Comparison of ENCODE assay signal across 13 mouse cellular contexts in the genomic region with DNA sequence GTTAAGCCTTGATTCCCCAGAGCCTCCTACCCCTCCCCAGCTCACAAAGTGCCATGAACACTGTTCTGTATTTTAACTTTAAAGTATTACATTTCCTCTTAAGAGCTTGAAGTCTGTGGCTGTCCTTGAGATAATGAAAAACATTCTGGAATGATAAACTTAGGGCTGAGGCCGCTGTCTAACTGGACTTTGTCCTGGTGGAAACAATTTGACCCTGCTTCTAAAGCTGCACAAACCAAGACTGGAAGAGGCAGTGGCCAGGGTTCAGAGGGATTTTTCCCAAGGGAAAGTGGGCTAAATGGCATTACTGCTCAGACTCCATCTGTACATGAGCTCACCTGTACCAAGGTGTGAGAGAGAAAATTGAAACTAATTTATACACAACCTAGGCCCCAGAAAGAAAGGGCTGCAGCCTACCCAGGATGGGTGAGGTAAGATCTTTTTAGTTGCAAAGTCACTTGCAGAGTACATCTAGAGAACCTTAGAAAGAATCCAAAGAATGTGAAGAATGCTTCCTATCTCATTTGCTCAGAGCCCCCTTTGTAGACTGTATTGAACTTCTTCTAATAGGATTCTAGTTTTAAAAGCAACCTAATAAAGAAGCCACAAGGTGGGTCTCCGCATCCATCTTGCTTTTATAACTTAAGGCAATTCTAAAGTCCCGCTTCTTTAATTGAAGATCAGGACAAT. TPM values are rescaled to one million over a fixed set of nuclear protein-coding genes. Genes with fewer than 3 reads are reported as not detected.
DNase-seq lines count a peak whose midpoint lies in the region; ATAC-seq and TF ChIP-seq lines count a peak whose summit lies in the region.
"Had no signal": no experiment of that assay in that cellular context is flagged by ENCODE, and none has a peak within 500 bp of the region (broad histone marks: within the 10 kb centered on the region; RNA-seq: fewer than 3 reads in every experiment).

No protein-coding gene starts in this region.

- intact Hi-C loops in heart, postnatal 25 days (cut with DNase I): no loop called here
- intact Hi-C loops in gastrocnemius, postnatal 36 days (cut with DNase I): no loop called here

- no peak for TF ChIP-seq CTCF in stomach, postnatal 0 days (IDR thresholded peaks at IDR 0.05; ENCODE audit: low read depth)

- DNase-seq in heart, postnatal 25 days (ENCODE audit: low spot score): no peak
- no peak for DNase-seq in stomach, postnatal 0 days (ENCODE audit: low spot score)
- no peak for DNase-seq in layer of hippocampus, adult 8-10 months (ENCODE audit: low spot score in 2 of 2)
- DNase-seq in gastrocnemius, postnatal 25 days: no peak
- DNase-seq in gastrocnemius, postnatal 36 days: no peak
- DNase-seq: adrenal gland, postnatal 25 days; spleen, adult 18-20 months had no signal

- no peak for TF ChIP-seq EP300 in stomach, postnatal 0 days (optimal IDR thresholded peaks at IDR 0.05)

- H3K9me3 ChIP-seq in heart, embryonic 16.5 days (replicated peaks; ENCODE audit: control insufficient read depth, low read length): no peaks in the 10 kb centered on the region
- H3K9me3 ChIP-seq in stomach, embryonic 14.5 days (ENCODE audit: control insufficient read depth, low read depth, low read length): no peaks in the 10 kb centered on the region
- no peaks in the 10 kb centered on the region for H3K9me3 ChIP-seq in stomach, postnatal 0 days (ENCODE audit: control insufficient read depth, low read length)
- no peaks in the 10 kb centered on the region for H3K9me3 ChIP-seq in intestine, embryonic 16.5 days (ENCODE audit: control insufficient read depth, low read length)

- H3K36me3 ChIP-seq in heart, embryonic 16.5 days (ENCODE audit: control insufficient read depth, insufficient read depth): no peaks in the 10 kb centered on the region
- H3K36me3 ChIP-seq in stomach, embryonic 14.5 days (ENCODE audit: control insufficient read depth, insufficient read depth, low read length): no peaks in the 10 kb centered on the region
- no peaks in the 10 kb centered on the region for H3K36me3 ChIP-seq in stomach, postnatal 0 days (ENCODE audit: control insufficient read depth, insufficient read depth, low read length)
- H3K36me3 ChIP-seq in intestine, embryonic 16.5 days (ENCODE audit: control insufficient read depth, insufficient read depth, low read length): no peaks in the 10 kb centered on the region

- no peaks in the 10 kb centered on the region for H3K27me3 ChIP-seq in heart, embryonic 16.5 days (ENCODE audit: control insufficient read depth, insufficient read depth, low read length)
- H3K27me3 ChIP-seq in stomach, embryonic 14.5 days (ENCODE audit: control insufficient read depth, insufficient read depth, low read length): no peaks in the 10 kb centered on the region
- no peaks in the 10 kb centered on the region for H3K27me3 ChIP-seq in stomach, postnatal 0 days (ENCODE audit: control insufficient read depth, insufficient read depth, low read length)
- H3K27me3 ChIP-seq in intestine, embryonic 16.5 days (replicated peaks; ENCODE audit: control insufficient read depth, insufficient read depth, low read length): no peaks in the 10 kb centered on the region

- no peak overlapping the region for H3K4me3 ChIP-seq in heart, embryonic 16.5 days (ENCODE audit: low read length)
- H3K4me3 ChIP-seq in stomach, embryonic 14.5 days (ENCODE audit: low read depth, low read length): no peak overlapping the region
- H3K4me3 ChIP-seq in stomach, postnatal 0 days (ENCODE audit: low read depth, low read length): no peak overlapping the region
- no peak overlapping the region for H3K4me3 ChIP-seq in intestine, embryonic 16.5 days (ENCODE audit: low read length)

- H3K4me1 ChIP-seq in heart, embryonic 16.5 days (ENCODE audit: control insufficient read depth, insufficient read depth, low read length): peaks cover 6% of the 10 kb centered on the region
- H3K4me1 ChIP-seq in stomach, embryonic 14.5 days (ENCODE audit: control insufficient read depth, insufficient read depth, low read length): no peaks in the 10 kb centered on the region
- no peaks in the 10 kb centered on the region for H3K4me1 ChIP-seq in stomach, postnatal 0 days (replicated peaks; ENCODE audit: control insufficient read depth, insufficient read depth)
- H3K4me1 ChIP-seq in intestine, embryonic 16.5 days (ENCODE audit: control insufficient read depth, insufficient read depth, low read length): peaks cover 5% of the 10 kb centered on the region; the same call in 1 of the 2 replicates

- ATAC-seq in heart, embryonic 16.5 days (replicated peaks; ENCODE audit: extremely low read depth, insufficient read depth, low FRiP score): no peak
- 0 out of 2 replicates have a peak, but pooled peaks have one; percentile 10 for ATAC-seq in stomach, embryonic 14.5 days (ENCODE audit: insufficient number of reproducible peaks, insufficient read depth, low FRiP score, low read depth)
- no peak for ATAC-seq in stomach, postnatal 0 days (ENCODE audit: low FRiP score, low TSS enrichment)
- ATAC-seq in intestine, embryonic 16.5 days: peak; percentile 80

- H3K9ac ChIP-seq in heart, embryonic 16.5 days (ENCODE audit: low read length): no peak overlapping the region
- H3K9ac ChIP-seq in stomach, embryonic 14.5 days (replicated peaks; ENCODE audit: low read depth, low read length): no peak overlapping the region
- H3K9ac ChIP-seq in stomach, postnatal 0 days (ENCODE audit: low read length): no peak overlapping the region
- no peak overlapping the region for H3K9ac ChIP-seq in intestine, embryonic 16.5 days (ENCODE audit: low read depth, low read length)

- H3K27ac ChIP-seq in heart, embryonic 16.5 days (ENCODE audit: low read length): peak overlapping the region; percentile 16; the same call in 1 of the 2 replicates
- H3K27ac ChIP-seq in stomach, embryonic 14.5 days (ENCODE audit: low read length): no peak overlapping the region
- H3K27ac ChIP-seq in stomach, postnatal 0 days (replicated peaks): no peak overlapping the region
- H3K27ac ChIP-seq in intestine, embryonic 16.5 days (ENCODE audit: low read length): peak overlapping the region; percentile 3; the same call in 1 of the 2 replicates

- H3K4me2 ChIP-seq in heart, embryonic 16.5 days (ENCODE audit: low read depth, low read length): no peak overlapping the region
- no peak overlapping the region for H3K4me2 ChIP-seq in stomach, embryonic 14.5 days (replicated peaks; ENCODE audit: low read depth, low read length)
- H3K4me2 ChIP-seq in stomach, postnatal 0 days (replicated peaks; ENCODE audit: low read depth): no peak overlapping the region
- H3K4me2 ChIP-seq in intestine, embryonic 16.5 days (ENCODE audit: low read depth, low read length): no peak overlapping the region

- 49% methylated on average over 3 of the region's 3 CpGs for WGBS in heart, embryonic 16.5 days
- 44% methylated on average over 3 of the region's 3 CpGs for WGBS in stomach, embryonic 14.5 days
- WGBS in stomach, postnatal 0 days: 45% methylated on average over 3 of the region's 3 CpGs
- WGBS in intestine, embryonic 16.5 days: 50% methylated on average over 3 of the region's 3 CpGs

RNA-seq across cellular contexts. Expression of gene Aass, which starts 52.6 kb away (rescaled TPM):
- 0.46 and 0.72 TPM in 2 replicates for polyA plus RNA-seq in heart, embryonic 16.5 days (2015; fragmentation: Nextera tagmentation; extraction: Ambion mirVana)
- total RNA-seq in heart, postnatal 25 days (2021): under 1 TPM; 0.13 to 0.17 TPM
- polyA plus RNA-seq in stomach, embryonic 14.5 days (2014; fragmentation: Nextera tagmentation; extraction: Ambion mirVana): 0.91 and 1.1 TPM in 2 replicates
- polyA plus RNA-seq in stomach, postnatal 0 days (2015; fragmentation: Nextera tagmentation; extraction: Ambion mirVana): 0.29 and 0.32 TPM in 2 replicates
- 1.8 and 2.3 TPM in 2 replicates for polyA plus RNA-seq in intestine, embryonic 16.5 days (2015; fragmentation: Nextera tagmentation; extraction: Ambion mirVana)
- 1 to 10 TPM; 3.6 to 5.5 (median 5.0) TPM for total RNA-seq in layer of hippocampus, adult 8-10 months (2022)
- total RNA-seq in gastrocnemius, postnatal 25 days (2021): under 1 TPM; 0.19 to 0.23 TPM
- total RNA-seq in gastrocnemius, postnatal 36 days (2021): under 1 TPM; 0.10 to 0.13 TPM
- total RNA-seq: hematopoietic stem cell, adult 5-6 weeks; megakaryocyte-erythroid progenitor cell, adult 5-6 weeks had no signal
- polyA plus RNA-seq: C2C12 had no signal

Comparison
In these comparisons a context has a peak if more than half of its experiments do, and no peak if none do; other contexts are left out.
1. ATAC-seq: peak in stomach, embryonic 14.5 days (single experiment) and intestine, embryonic 16.5 days (single experiment); none in heart, embryonic 16.5 days (single experiment) and stomach, postnatal 0 days (single experiment).
2. H3K27ac ChIP-seq: peak in heart, embryonic 16.5 days (single experiment) and intestine, embryonic 16.5 days (single experiment); none in stomach, embryonic 14.5 days (single experiment) and stomach, postnatal 0 days (single experiment).